Mouse (Mus musculus): Measurements from ENCODE around the gene Dglucy. TPM values are rescaled to one million over a fixed set of nuclear protein-coding genes. Genes with fewer than 3 reads are reported as not detected.
A peak's percentile ranks its signal among the peaks of the same experiment; 100 is the strongest.

Gene Dglucy
- total RNA-seq, 1 experiment = 6.2 TPM

- in situ Hi-C loops (cut with MboI; ENCODE audit: low sequenced_read_pairs in 2 of 2, unreplicated experiment in 2 of 2) = no loop called here
- H3K27ac ChIP-seq (ENCODE audit: insufficient read depth, low read depth, low read length, poor library complexity, severe bottlenecking) = no peak overlapping the region
- TF ChIP-seq MAFK (IDR thresholded peaks at IDR 0.05; ENCODE audit: insufficient read depth, low read depth, low read length) = no peak
- TF ChIP-seq ZC3H11A (IDR thresholded peaks at IDR 0.05; ENCODE audit: borderline replicate concordance, low read depth, low read length) = no peak
- TF ChIP-seq ZNF384 (IDR thresholded peaks at IDR 0.05; ENCODE audit: low read depth, low read length) = no peak
- no peak for TF ChIP-seq CHD2 (IDR thresholded peaks at IDR 0.05; ENCODE audit: low read depth, low read length)
- TF ChIP-seq HCFC1 (IDR thresholded peaks at IDR 0.05; ENCODE audit: borderline replicate concordance, insufficient read depth, low read length) = no peak
- H3K36me3 ChIP-seq (ENCODE audit: control insufficient read depth, insufficient read depth, low read length, poor library complexity, severe bottlenecking) = no peaks in the 10 kb centered on the region
- H3K4me3 ChIP-seq (ENCODE audit: insufficient read depth in 1 of 2, low read depth in 1 of 2, low read length in 2 of 2, poor library complexity in 1 of 2, severe bottlenecking in 1 of 2) = no peak overlapping the region
- no peak for DNase-seq (ENCODE audit: low read depth, low spot score)
- peaks cover 0 to 10% of the 10 kb centered on the region in 2 experiments; a peak in 2 of 4 replicates for H3K4me1 ChIP-seq (ENCODE audit: control insufficient read depth in 2 of 2, insufficient read depth in 2 of 2, low read length in 2 of 2, poor library complexity in 1 of 2)
- no peak overlapping the region for H3K9ac ChIP-seq (ENCODE audit: insufficient read depth, low read depth, low read length, poor library complexity, severe bottlenecking)
- H3K9me3 ChIP-seq (ENCODE audit: control insufficient read depth, insufficient read depth, low read depth, low read length) = no peaks in the 10 kb centered on the region
Observed at GRCm38 (mm10) chr12:100775911-100776581, 2.8 kb upstream of the Dglucy start.

GRCm38 (mm10) chr12:100776991-100777390 lies 1.9 kb upstream of the Dglucy start:
- H3K36me3 ChIP-seq (ENCODE audit: control insufficient read depth, insufficient read depth, low read length, poor library complexity, severe bottlenecking) = no peaks in the 10 kb centered on the region
- no peak overlapping the region for H3K27ac ChIP-seq (ENCODE audit: insufficient read depth, low read depth, low read length, poor library complexity, severe bottlenecking)
- no peaks in the 10 kb centered on the region for H3K9me3 ChIP-seq (ENCODE audit: control insufficient read depth, insufficient read depth, low read depth, low read length)
- DNase-seq (ENCODE audit: low read depth, low spot score) = no peak
- TF ChIP-seq ZNF384 (IDR thresholded peaks at IDR 0.05; ENCODE audit: low read depth, low read length) (no peak), MAFK (IDR thresholded peaks at IDR 0.05; ENCODE audit: insufficient read depth, low read depth, low read length) (no peak), ZC3H11A (IDR thresholded peaks at IDR 0.05; ENCODE audit: borderline replicate concordance, low read depth, low read length) (no peak)
- no peak overlapping the region for H3K4me3 ChIP-seq (ENCODE audit: insufficient read depth in 1 of 2, low read depth in 1 of 2, low read length in 2 of 2, poor library complexity in 1 of 2, severe bottlenecking in 1 of 2)
- H3K9ac ChIP-seq (ENCODE audit: insufficient read depth, low read depth, low read length, poor library complexity, severe bottlenecking) = no peak overlapping the region
- peaks cover 0 to 10% of the 10 kb centered on the region in 2 experiments; a peak in 2 of 4 replicates for H3K4me1 ChIP-seq (ENCODE audit: control insufficient read depth in 2 of 2, insufficient read depth in 2 of 2, low read length in 2 of 2, poor library complexity in 1 of 2)
- in situ Hi-C loops (cut with MboI; ENCODE audit: low sequenced_read_pairs in 2 of 2, unreplicated experiment in 2 of 2) = no loop called here

- TF ChIP-seq ZNF384 (IDR thresholded peaks at IDR 0.05; ENCODE audit: low read depth, low read length) = no peak
- TF ChIP-seq ZC3H11A (IDR thresholded peaks at IDR 0.05; ENCODE audit: borderline replicate concordance, low read depth, low read length) = no peak
- TF ChIP-seq MAFK (IDR thresholded peaks at IDR 0.05; ENCODE audit: insufficient read depth, low read depth, low read length) = no peak
- Histone ChIP-seq H3K9ac (ENCODE audit: insufficient read depth, low read depth, low read length, poor library complexity, severe bottlenecking) (peak overlapping the region; percentile 8; the same call in 1 of the 2 replicates), H3K36me3 (ENCODE audit: control insufficient read depth, insufficient read depth, low read length, poor library complexity, severe bottlenecking) (no peaks in the 10 kb centered on the region), H3K4me1 (ENCODE audit: control insufficient read depth in 2 of 2, insufficient read depth in 2 of 2, low read length in 2 of 2, poor library complexity in 1 of 2) (peaks cover 0 to 10% of the 10 kb centered on the region in 2 experiments; a peak in 2 of 4 replicates), H3K4me3 (ENCODE audit: insufficient read depth in 1 of 2, low read depth in 1 of 2, low read length in 2 of 2, poor library complexity in 1 of 2, severe bottlenecking in 1 of 2) (peak overlapping the region in 1 of 2 experiments; percentile 9; a peak in 1 of 4 replicates), H3K27ac (ENCODE audit: insufficient read depth, low read depth, low read length, poor library complexity, severe bottlenecking) (no peak overlapping the region), H3K9me3 (ENCODE audit: control insufficient read depth, insufficient read depth, low read depth, low read length) (no peaks in the 10 kb centered on the region)
- in situ Hi-C loops (cut with MboI; ENCODE audit: low sequenced_read_pairs in 2 of 2, unreplicated experiment in 2 of 2) = no loop called here
- DNase-seq (ENCODE audit: low read depth, low spot score) = no peak
Observed at GRCm38 (mm10) chr12:100778276-100778933, 452 bp upstream of the Dglucy start.

- TF ChIP-seq ZC3H11A (IDR thresholded peaks at IDR 0.05; ENCODE audit: borderline replicate concordance, low read depth, low read length) = no peak
- no peak for TF ChIP-seq ZNF384 (IDR thresholded peaks at IDR 0.05; ENCODE audit: low read depth, low read length)
- TF ChIP-seq CHD2 (IDR thresholded peaks at IDR 0.05; ENCODE audit: low read depth, low read length) = no peak
- no peak for TF ChIP-seq HCFC1 (IDR thresholded peaks at IDR 0.05; ENCODE audit: borderline replicate concordance, insufficient read depth, low read length)
- TF ChIP-seq MAFK (IDR thresholded peaks at IDR 0.05; ENCODE audit: insufficient read depth, low read depth, low read length) = no peak
- in situ Hi-C loops (cut with MboI; ENCODE audit: low sequenced_read_pairs in 2 of 2, unreplicated experiment in 2 of 2) = no loop called here
Observed at GRCm38 (mm10) chr12:100780416-100780815, 1.6 kb downstream of the Dglucy start.

More at GRCm38 (mm10) chr12:100780416-100780815, 1.6 kb downstream of the Dglucy start:
- Histone ChIP-seq H3K4me1 (ENCODE audit: control insufficient read depth in 2 of 2, insufficient read depth in 2 of 2, low read length in 2 of 2, poor library complexity in 1 of 2) (peaks cover 0 to 10% of the 10 kb centered on the region in 2 experiments; a peak in 2 of 4 replicates), H3K9ac (ENCODE audit: insufficient read depth, low read depth, low read length, poor library complexity, severe bottlenecking) (no peak overlapping the region), H3K27ac (ENCODE audit: insufficient read depth, low read depth, low read length, poor library complexity, severe bottlenecking) (no peak overlapping the region), H3K36me3 (ENCODE audit: control insufficient read depth, insufficient read depth, low read length, poor library complexity, severe bottlenecking) (no peaks in the 10 kb centered on the region), H3K9me3 (ENCODE audit: control insufficient read depth, insufficient read depth, low read depth, low read length) (no peaks in the 10 kb centered on the region), H3K4me3 (ENCODE audit: insufficient read depth in 1 of 2, low read depth in 1 of 2, low read length in 2 of 2, poor library complexity in 1 of 2, severe bottlenecking in 1 of 2) (no peak overlapping the region)
- DNase-seq (ENCODE audit: low read depth, low spot score) = no peak
